Mouse (Mus musculus) cerebellum, postnatal 4 days (tissue): Measurements from ENCODE around the gene Scamp4.

ENCODE experiments used
- DNase-seq, 2 experiments: peaks; one replicate each; pipeline ENCODE4 v3.0.0; 2022; ENCODE audit warnings: low spot score in 2 of 2, mixed read lengths in 1 of 2

Scamp4 gene

DNA sequence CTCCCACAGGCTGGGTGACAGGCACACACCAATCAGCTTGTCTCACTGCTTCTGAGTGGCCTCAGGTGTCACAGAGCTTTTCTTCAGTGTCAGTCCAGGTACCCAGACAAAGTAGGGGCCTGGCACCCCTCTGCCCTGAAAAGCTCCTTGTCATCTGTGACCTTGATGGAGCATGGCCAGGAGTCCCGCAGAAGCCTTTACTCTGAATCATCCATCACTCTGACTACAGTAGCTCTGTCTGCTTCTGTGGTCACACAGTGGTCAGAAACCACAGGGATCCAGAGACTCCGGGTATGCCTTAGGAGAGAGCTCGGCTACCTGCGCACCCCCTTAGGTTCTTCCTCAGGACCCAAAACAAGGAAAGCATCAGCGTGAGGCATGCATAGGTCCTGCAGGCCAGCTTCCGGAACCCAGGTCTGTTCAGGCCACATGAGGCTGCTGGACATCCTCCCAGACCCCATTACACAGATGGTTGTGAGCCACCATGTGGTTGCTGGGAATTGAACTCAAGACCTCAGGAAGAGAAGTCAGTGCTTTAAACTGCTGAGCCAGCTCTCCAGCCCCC is 50.6 kb downstream of the Scamp4 start:
- no peak for DNase-seq

- no peak for DNase-seq
Measured at GRCm38 (mm10) chr10:80654866-80655265, 52.2 kb downstream of the Scamp4 start.

- DNase-seq: no peak
Measured at GRCm38 (mm10) chr10:80655406-80656129, 52.9 kb downstream of the Scamp4 start.

DNA sequence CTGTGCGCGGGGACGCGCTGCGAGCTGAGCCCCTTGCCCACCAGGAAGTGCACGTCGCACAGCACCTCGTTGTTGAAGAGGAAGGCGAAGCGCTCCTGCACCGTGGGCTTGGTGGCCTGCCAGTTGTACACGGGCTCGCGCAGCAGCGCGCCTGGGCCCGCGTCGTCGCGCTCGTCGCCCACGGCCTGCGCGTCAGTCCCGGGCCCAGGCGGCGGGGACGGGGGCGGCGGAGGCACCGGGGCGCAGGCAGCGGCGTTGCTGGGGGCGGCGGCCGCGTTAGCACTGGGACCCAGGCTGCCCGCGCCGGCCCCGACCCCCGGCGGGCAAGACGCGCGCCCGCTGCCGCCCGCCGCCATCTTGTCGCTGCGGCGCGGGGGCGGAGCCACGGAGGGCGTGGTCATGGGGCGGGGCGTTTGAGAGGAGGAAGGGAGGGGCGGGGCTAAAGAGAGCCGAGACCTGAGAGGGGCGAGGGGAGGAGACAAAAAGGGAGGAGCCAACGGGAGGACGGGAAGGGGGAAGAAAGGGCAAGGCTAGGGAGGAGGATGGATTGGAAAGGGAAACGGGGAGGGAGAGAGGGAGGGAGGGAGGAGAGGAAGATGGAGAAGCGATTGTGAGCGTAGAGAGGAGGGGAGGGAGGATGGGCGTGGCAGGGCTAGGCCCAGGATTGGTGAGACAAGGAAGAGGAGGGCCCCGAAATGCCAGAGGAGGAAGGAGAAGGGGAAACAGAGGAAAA is 53.6 kb downstream of the Scamp4 start:
- peak; percentile 86 to 99 for DNase-seq

GRCm38 (mm10) chr10:80656863-80657623 is 54.4 kb downstream of the Scamp4 start, which contains the start of gene Btbd2:
Gene Btbd2, minus strand, starts transcription at chr10:80657071.
- no peak for DNase-seq

GRCm38 (mm10) chr10:80658194-80658840 is 55.6 kb downstream of the Scamp4 start:
- DNase-seq: no peak

GRCm38 (mm10) chr10:80658841-80659202 is 56.1 kb downstream of the Scamp4 start:
- no peak for DNase-seq

DNA sequence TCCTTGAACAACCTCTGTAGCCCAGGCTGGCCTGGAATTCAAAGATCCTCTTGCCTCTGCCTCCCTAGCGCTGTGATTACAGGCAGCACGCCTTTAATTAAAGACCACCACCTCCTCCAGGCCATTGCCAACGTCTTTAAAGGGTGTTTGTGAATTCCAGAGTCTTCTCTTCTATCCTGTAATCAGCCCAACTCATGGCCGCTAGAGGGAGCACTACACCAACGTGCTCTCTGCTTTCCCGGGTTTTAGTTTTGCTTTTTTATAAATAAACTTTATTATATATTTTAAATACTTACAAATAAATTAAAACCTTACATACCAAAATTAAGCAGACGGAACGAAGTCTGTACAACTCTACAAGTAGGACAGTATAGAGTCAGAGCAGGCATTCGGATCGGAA is 56.5 kb downstream of the Scamp4 start:
- DNase-seq: peak; percentile 57 to 76

DNA sequence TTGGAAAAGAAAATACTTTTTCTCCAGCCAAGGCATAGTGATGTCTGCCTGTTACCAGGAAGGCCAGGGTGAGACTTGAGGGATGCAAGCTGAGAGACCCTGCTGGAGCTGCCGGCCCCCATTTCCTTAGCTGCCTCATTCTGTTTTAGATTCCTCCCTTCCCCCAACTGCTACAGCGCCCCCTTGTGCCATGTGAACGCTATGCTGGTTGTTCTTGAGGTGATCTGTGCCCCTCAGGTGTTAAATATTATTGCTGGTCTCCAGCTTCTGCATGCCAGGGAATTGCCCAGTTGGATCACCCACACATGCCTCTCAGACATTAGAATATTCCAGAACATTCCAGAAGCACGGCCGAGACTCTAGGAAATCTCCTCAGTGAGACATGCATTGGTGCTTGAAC is 58.5 kb downstream of the Scamp4 start:
- no peak for DNase-seq

- DNase-seq: no peak
Measured at GRCm38 (mm10) chr10:80663485-80664196, 61.0 kb downstream of the Scamp4 start.

GRCm38 (mm10) chr10:80664197-80665015 is 61.7 kb downstream of the Scamp4 start:
- peak in 1 of 2 experiments; percentile 45 for DNase-seq

GRCm38 (mm10) chr10:80665016-80665380 is 62.3 kb downstream of the Scamp4 start:
- no peak for DNase-seq
